Mouse (Mus musculus): ENCODE data around the gene Zcchc4.

DNA sequence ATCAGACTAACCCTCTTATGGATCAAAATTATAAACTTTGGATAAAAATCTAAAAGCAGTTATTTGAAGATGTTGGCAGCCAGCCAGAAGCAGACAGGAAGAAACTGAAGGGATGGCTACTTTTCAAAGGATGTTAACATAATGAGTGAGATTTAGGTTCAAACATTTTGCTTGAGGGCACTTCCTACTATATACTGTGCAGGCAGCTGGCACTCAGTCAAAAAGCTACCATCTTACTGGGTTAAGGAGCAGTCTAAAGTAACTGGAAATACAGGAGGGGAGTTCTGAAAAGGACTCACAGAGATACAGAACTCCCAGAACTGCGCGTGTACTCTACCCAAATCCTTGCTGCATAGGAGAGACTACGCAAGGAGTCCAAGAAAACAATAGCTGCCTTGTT, 39.2 kb upstream of the Zcchc4 start:
- TF ChIP-seq CTCF (IDR thresholded peaks at IDR 0.05; ENCODE audit: borderline replicate concordance, extremely low read depth, insufficient read depth, insufficient read length): no peak
- TF ChIP-seq POLR2A (IDR thresholded peaks at IDR 0.05; ENCODE audit: borderline replicate concordance, extremely low read depth, insufficient read depth, insufficient read length, poor library complexity, severe bottlenecking): no peak
